ENCODE assay signal across 13 mouse cellular contexts in the genomic region with DNA sequence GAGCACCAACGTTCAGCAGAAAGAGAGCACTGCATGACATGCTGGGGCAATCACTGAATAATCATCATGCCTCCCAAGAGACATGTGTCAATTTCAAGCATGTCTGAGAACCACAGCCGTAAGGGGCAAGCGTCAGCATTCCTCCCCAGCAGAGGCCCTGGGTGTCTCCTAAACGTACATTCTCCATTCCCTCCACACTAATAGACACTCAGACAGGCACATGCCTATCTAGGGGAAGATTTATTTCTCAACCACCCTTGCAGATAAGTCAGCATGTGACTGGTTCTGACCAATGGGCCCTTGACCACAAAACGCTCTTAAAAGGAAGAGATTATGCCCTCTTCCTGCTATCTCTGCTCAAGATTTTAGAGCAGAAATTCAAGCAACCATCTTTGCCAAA. TPM values are rescaled to one million over a fixed set of nuclear protein-coding genes. Genes with fewer than 3 reads are reported as not detected.
DNase-seq lines count a peak whose midpoint lies in the region; ATAC-seq and TF ChIP-seq lines count a peak whose summit lies in the region.
"Had no signal": no experiment of that assay in that cellular context is flagged by ENCODE, and none has a peak within 500 bp of the region (broad histone marks: within the 10 kb centered on the region; RNA-seq: fewer than 3 reads in every experiment).

No protein-coding gene starts in this region.

- 0 out of 2 replicates have a peak overlapping the region, but pooled peaks have one; percentile 5 for H3K4me3 ChIP-seq in gastrocnemius, adult 2 months
- H3K4me3 ChIP-seq in midbrain, embryonic 15.5 days = no peak overlapping the region
- H3K4me3 ChIP-seq in midbrain, embryonic 14.5 days (replicated peaks; ENCODE audit: low read depth, low read length) = no peak overlapping the region
- H3K4me3 ChIP-seq in hindbrain, embryonic 16.5 days (ENCODE audit: low read length) = no peak overlapping the region
- H3K4me3 ChIP-seq in neural tube, embryonic 15.5 days (replicated peaks) = no peak overlapping the region
- H3K4me3 ChIP-seq: intestine, embryonic 15.5 days; left cerebral cortex, adult 2 months had no signal

- peak overlapping the region; percentile 57 for H3K27ac ChIP-seq in gastrocnemius, adult 2 months
- H3K27ac ChIP-seq in midbrain, embryonic 15.5 days = no peak overlapping the region
- H3K27ac ChIP-seq in midbrain, embryonic 14.5 days (replicated peaks; ENCODE audit: low read depth, low read length) = no peak overlapping the region
- no peak overlapping the region for H3K27ac ChIP-seq in hindbrain, embryonic 16.5 days (ENCODE audit: low read depth, low read length)
- H3K27ac ChIP-seq in neural tube, embryonic 15.5 days (replicated peaks) = peak overlapping the region; percentile 43; the same call in 1 of the 2 replicates
- H3K27ac ChIP-seq: intestine, embryonic 15.5 days; left cerebral cortex, adult 2 months had no signal

- no peak overlapping the region for H3K4me2 ChIP-seq in midbrain, embryonic 15.5 days
- no peak overlapping the region for H3K4me2 ChIP-seq in midbrain, embryonic 14.5 days (ENCODE audit: low read length)
- no peak overlapping the region for H3K4me2 ChIP-seq in hindbrain, embryonic 16.5 days (ENCODE audit: low read length)
- H3K4me2 ChIP-seq in neural tube, embryonic 15.5 days = no peak overlapping the region
- H3K4me2 ChIP-seq: intestine, embryonic 15.5 days had no signal

- DNase-seq in gastrocnemius, adult 2 months = no peak
- DNase-seq in gastrocnemius, postnatal 36 days = no peak
- DNase-seq in midbrain, embryonic 14.5 days = no peak
- no peak for DNase-seq in MN1 (ENCODE audit: low spot score)
- DNase-seq in cerebellum, postnatal 10 days = no peak
- DNase-seq: cerebellum, adult 9-11 months; gastrocnemius, postnatal 25 days; lung, postnatal 4 days had no signal

- 65% methylated on average over 5 of the region's 5 CpGs for whole genome bisulfite sequencing in midbrain, embryonic 15.5 days
- 47% methylated on average over 5 of the region's 5 CpGs for WGBS in midbrain, embryonic 14.5 days
- 41% methylated on average over 5 of the region's 5 CpGs for WGBS in hindbrain, embryonic 16.5 days
- WGBS in neural tube, embryonic 15.5 days = 29% methylated on average over 5 of the region's 5 CpGs

- H3K27me3 ChIP-seq in midbrain, embryonic 15.5 days (replicated peaks) = no peaks in the 10 kb centered on the region
- no peaks in the 10 kb centered on the region for H3K27me3 ChIP-seq in midbrain, embryonic 14.5 days (ENCODE audit: control insufficient read depth, insufficient read depth, low read length)
- no peaks in the 10 kb centered on the region for H3K27me3 ChIP-seq in hindbrain, embryonic 16.5 days (replicated peaks; ENCODE audit: control insufficient read depth, insufficient read depth, low read length)
- no peaks in the 10 kb centered on the region for H3K27me3 ChIP-seq in neural tube, embryonic 15.5 days (replicated peaks)
- H3K27me3 ChIP-seq: intestine, embryonic 15.5 days had no signal

- H3K9ac ChIP-seq in midbrain, embryonic 15.5 days = no peak overlapping the region
- no peak overlapping the region for H3K9ac ChIP-seq in midbrain, embryonic 14.5 days (replicated peaks; ENCODE audit: low read length)
- no peak overlapping the region for H3K9ac ChIP-seq in hindbrain, embryonic 16.5 days (ENCODE audit: low read depth, low read length)
- no peak overlapping the region for H3K9ac ChIP-seq in neural tube, embryonic 15.5 days (replicated peaks)
- H3K9ac ChIP-seq: intestine, embryonic 15.5 days had no signal

- intact Hi-C loops in gastrocnemius, adult 2 months (cut with DNase I) = no loop called here
- intact Hi-C loops in gastrocnemius, postnatal 36 days (cut with DNase I) = no loop called here

- no peaks in the 10 kb centered on the region for H3K9me3 ChIP-seq in midbrain, embryonic 15.5 days
- H3K9me3 ChIP-seq in midbrain, embryonic 14.5 days (ENCODE audit: control insufficient read depth, low read length) = no peaks in the 10 kb centered on the region
- no peaks in the 10 kb centered on the region for H3K9me3 ChIP-seq in hindbrain, embryonic 16.5 days (ENCODE audit: control insufficient read depth, low read length)
- H3K9me3 ChIP-seq in neural tube, embryonic 15.5 days (replicated peaks) = no peaks in the 10 kb centered on the region
- H3K9me3 ChIP-seq: intestine, embryonic 15.5 days had no signal

- no peaks in the 10 kb centered on the region for H3K36me3 ChIP-seq in midbrain, embryonic 15.5 days (replicated peaks)
- no peaks in the 10 kb centered on the region for H3K36me3 ChIP-seq in midbrain, embryonic 14.5 days (ENCODE audit: control insufficient read depth, insufficient read depth, low read length)
- no peaks in the 10 kb centered on the region for H3K36me3 ChIP-seq in hindbrain, embryonic 16.5 days (ENCODE audit: control insufficient read depth, insufficient read depth, low read length)
- no peaks in the 10 kb centered on the region for H3K36me3 ChIP-seq in neural tube, embryonic 15.5 days
- H3K36me3 ChIP-seq: intestine, embryonic 15.5 days had no signal

- TF ChIP-seq CTCF in gastrocnemius, adult 2 months (IDR thresholded peaks at IDR 0.05) = no peak

- ATAC-seq in midbrain, embryonic 15.5 days (replicated peaks) = 0 out of 2 replicates have a peak, but pooled peaks have one; percentile 45
- ATAC-seq in midbrain, embryonic 14.5 days (ENCODE audit: low FRiP score, low TSS enrichment) = no peak
- 0 out of 2 replicates have a peak, but pooled peaks have one; percentile 61 for ATAC-seq in hindbrain, embryonic 16.5 days
- ATAC-seq in neural tube, embryonic 15.5 days (ENCODE audit: low FRiP score) = peak; percentile 77

- no peaks in the 10 kb centered on the region for H3K4me1 ChIP-seq in midbrain, embryonic 15.5 days
- H3K4me1 ChIP-seq in midbrain, embryonic 14.5 days (ENCODE audit: control insufficient read depth, insufficient read depth, low read length) = no peaks in the 10 kb centered on the region
- no peaks in the 10 kb centered on the region; the same call in 1 of the 2 replicates for H3K4me1 ChIP-seq in hindbrain, embryonic 16.5 days (ENCODE audit: control insufficient read depth, insufficient read depth, low read depth, low read length)
- H3K4me1 ChIP-seq in neural tube, embryonic 15.5 days = peaks cover 15% of the 10 kb centered on the region

RNA-seq across cellular contexts. Expression of gene Ankrd44, which starts 37.7 kb away (rescaled TPM):
- 1 to 10 TPM; 7.5 to 9.6 TPM for total RNA-seq in gastrocnemius, adult 2 months (2021)
- 1 to 10 TPM; 5.1 to 6.2 TPM for total RNA-seq in gastrocnemius, postnatal 36 days (2021)
- polyA plus RNA-seq in midbrain, embryonic 15.5 days (2015; fragmentation: Nextera tagmentation; extraction: Ambion mirVana) = 29.6 and 32.3 TPM in 2 replicates
- polyA plus RNA-seq in midbrain, embryonic 14.5 days (2014; fragmentation: Nextera tagmentation; extraction: Ambion mirVana) = 37.0 and 39.1 TPM in 2 replicates
- 19.5 TPM in 2 replicates for polyA plus RNA-seq in hindbrain, embryonic 16.5 days (2015; fragmentation: Nextera tagmentation; extraction: Ambion mirVana)
- polyA plus RNA-seq in neural tube, embryonic 15.5 days (2015; fragmentation: Nextera tagmentation; extraction: Ambion mirVana) = 21.4 and 23.1 TPM in 2 replicates

Comparison
In these comparisons a context has a peak if more than half of its experiments do, and no peak if none do; other contexts are left out.
1. H3K27ac ChIP-seq: peak in gastrocnemius, adult 2 months (single experiment) and neural tube, embryonic 15.5 days (single experiment); none in midbrain, embryonic 15.5 days (single experiment), midbrain, embryonic 14.5 days (single experiment) and hindbrain, embryonic 16.5 days (single experiment).